Mouse (Mus musculus): ENCODE results near the gene Ivns1abp.
"Not testable (repeated sequence)": the region's sequence is repeated elsewhere in the genome, so short reads cannot be mapped to it uniquely, and the experiment has no call there.

Gene Ivns1abp

DNA sequence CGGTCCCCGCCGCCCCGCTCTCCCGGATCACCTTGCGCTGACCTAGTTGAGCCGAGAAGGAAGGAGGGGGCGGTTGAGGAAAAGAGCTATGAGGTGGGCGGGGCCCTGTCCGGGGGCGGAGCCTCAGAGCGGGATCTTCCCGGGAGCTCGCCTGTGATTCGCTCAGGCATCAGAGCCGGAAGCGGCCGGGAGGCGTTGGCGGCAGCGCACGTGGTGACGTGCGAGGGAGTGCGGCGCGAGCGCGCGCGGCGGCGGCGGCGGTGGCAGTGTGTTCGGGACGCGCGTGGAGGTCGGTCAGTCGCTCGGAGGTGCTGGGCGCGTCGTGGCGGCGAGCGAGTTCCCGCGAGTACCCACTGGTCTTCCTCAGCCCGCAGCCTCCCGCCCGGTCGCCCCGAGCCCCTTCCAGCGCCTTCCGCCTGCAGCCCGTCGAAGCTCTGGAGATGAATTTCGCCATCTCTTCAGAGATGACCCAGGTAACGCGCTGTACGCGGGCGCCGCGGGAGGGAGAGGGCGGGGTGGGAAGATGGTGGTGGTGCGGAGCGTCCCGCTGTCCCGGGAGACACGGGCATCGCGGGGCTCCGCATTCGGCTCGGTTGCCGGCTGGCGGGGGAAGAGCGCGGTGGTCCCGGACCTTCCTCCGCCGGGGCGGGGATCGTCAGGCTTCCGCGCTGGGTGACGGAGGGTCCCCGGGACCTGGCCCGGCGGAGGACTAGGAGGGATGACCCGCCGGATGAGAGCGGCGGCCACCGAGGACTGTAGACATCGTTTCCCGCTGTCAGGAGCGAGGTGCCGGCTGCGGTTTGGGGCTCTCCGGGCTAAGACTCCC, at the start of gene Ivns1abp:
Gene Ivns1abp, plus strand, starts transcription at position 195 of the 826 bp plus-strand sequence.
- peak; percentile 98 for DNase-seq

DNA sequence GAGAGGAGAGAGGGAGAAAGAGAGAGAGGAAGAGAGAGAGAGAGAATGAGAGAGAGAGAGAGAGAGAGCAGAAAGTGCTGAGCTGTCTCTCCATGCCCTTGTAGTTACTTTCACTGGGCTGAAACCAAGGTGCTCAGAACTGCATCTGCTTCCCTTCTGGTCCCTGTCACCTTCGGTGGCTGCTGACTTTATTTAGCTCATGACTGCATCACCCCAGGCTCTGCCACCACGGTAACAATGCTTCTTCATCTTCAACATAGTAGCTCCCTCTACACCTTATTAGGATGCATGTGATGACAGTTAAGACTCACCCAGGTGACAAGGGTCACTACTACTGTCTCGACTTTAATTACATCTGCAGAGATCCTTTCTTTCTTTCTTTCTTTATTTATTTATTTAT, 48.8 kb upstream of the Ivns1abp start:
- DNase-seq: no peak

GRCm38 (mm10) chr1:151296621-151297020, 47.7 kb upstream of the Ivns1abp start:
- no peak for DNase-seq

DNA sequence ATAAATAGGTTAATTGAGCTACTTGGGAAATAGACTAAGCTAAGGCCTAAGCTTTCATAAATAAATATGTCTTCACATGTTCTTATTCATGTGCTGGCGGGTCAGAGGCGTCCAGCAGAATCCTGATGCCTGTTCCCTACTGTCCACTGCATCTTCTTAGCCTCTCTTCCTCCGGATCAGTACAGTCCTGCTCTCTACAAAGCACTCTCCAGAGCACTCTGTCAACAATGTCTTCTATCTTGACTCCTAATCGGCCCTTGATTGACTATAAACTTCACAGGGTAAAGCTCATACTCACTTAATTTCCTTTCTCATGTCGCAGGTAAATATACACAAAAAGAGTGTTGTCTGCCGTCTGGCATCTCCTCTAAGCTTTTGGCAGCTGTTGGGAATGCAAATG, 47.3 kb upstream of the Ivns1abp start:
- no peak for DNase-seq

- DNase-seq: no peak
Observed at GRCm38 (mm10) chr1:151297596-151297995, 46.7 kb upstream of the Ivns1abp start.

DNA sequence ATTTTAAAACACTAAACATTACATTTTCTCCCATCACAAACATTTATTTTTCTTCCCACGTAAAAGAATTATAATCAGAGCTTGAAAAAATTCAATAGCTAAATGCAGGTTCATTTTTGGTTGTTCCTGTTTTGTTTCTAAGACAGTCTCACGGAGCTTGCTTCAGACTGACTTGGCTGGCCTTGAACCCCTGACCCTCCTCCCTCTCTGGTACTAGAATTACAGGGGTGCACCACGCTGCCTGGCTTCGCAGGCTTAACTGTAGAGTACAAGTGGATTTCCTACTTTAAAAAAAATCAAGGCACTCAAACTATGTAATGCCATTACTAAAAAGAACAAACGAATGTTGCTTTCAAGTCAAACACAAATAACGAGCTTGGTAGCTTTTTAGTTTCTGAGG, 42.8 kb upstream of the Ivns1abp start:
- DNase-seq: no peak

GRCm38 (mm10) chr1:151301904-151302303, 42.4 kb upstream of the Ivns1abp start:
- no peak for DNase-seq

DNA sequence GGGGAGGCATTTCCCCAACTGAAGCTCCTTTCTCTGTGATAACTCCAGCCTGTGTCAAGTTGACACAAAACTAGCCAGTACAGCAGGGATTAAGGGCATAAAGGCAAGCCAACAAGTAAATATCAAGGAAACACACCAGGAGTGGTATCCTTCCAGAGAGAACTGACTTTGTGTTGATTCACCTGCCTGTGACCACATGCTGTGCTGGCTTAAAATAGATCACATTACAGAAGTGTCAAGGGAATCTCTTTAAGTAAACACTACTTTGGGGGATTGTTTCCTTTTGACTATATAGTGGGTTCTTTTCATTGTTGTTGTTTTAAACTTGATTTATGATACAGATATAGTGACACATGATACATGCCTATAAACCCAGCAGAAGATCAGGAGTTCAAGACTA, 41.0 kb upstream of the Ivns1abp start:
- no peak for DNase-seq

DNA sequence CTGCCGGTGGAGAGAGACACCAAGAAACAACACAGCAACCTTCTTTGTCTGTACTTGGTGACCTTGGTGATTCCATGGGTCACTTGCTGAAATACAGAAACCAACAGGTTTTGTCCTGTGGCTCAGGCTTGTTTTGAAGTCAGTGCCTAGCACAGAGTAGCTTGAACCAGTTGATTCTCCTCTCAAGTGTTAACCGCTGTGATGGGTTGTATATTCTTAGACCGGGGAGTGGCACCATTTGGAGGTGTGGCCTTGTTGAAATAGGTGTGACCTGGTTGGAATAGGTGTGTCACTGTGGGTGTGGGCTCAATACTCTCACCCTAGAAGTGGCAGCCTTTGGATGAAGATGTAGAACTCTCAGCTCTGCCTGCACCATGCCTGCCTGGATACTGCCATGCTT, 39.3 kb upstream of the Ivns1abp start:
- DNase-seq: not testable (repeated sequence)

DNA sequence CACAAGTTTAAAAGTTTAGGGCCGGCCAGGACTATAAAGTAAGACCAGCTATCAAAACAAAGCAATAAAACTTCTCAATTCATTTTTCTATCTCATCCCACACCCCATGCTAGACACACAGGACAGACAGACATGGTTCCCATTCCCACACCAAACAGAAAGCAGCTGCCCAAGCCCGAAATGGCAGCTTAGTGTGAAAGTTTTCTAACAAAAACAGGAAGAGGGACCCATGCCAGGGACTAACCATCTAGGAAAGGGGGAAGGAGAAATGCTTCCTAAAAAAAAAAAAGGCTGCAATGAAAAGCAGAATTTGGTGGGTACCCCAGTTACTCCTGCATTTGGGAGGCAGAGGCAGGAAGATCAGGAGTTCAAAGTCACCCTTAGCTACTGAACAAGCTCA, 37.2 kb upstream of the Ivns1abp start:
- DNase-seq: no peak

DNA sequence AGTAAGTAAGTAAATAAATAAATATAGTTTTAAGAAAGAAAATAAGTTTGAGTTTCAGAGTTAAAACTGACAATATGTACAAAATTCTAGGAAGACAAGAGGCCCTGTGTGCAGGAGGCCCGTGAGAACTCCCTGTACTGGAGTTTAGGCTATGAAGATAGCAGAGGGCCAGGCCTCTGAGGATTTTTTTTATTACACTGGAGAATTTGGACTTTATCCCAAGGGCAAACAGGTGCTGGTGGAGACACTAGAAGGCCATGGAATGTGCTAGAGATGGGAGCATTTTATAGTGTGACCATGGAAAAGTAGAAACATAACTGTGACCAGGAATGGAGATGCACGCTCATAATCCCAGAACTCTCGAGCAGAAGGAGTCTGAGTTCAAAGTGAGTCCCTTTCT, 36.5 kb upstream of the Ivns1abp start:
- no peak for DNase-seq

DNA sequence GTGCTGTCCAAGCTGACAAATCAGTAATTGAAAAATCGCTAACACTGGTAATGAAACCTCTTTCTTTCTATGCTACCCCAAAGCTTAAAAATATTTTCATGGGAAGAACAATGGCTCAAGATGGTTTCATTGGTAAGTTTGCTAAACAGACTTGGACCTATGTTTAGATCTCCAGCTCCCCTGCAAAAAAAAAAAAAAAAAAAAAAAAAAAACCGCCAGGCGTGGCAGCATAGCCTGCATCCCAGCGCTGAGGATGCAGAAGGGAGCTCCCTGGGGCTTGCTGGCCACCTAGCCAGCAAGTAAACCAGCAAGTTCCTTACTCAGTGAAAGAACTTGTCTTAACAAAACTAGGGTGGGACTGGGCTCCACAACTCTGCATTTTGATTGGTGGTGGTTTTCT, 35.8 kb upstream of the Ivns1abp start:
- DNase-seq: no peak

- no peak for DNase-seq
Observed at GRCm38 (mm10) chr1:151310511-151310910, 33.8 kb upstream of the Ivns1abp start.

GRCm38 (mm10) chr1:151311379-151311778, 32.9 kb upstream of the Ivns1abp start:
- DNase-seq: no peak

DNA sequence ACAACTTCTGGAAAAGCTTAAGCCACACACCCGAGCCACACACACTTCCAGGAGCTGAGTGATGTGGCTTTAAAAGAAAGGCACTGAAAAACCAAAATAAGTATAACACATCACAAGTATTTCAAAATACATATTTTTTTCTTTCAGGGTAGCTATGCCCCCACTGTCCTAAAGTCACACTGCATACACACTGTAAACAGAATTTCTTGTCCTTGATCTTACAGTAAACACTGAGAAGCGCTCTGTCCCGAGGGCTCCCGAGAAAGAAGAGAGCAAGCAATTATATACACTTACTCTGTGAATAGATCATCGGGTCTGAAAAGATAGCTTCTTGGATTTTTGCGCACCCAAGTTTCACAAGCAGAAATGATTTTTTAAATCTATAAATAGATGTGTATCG, 25.0 kb upstream of the Ivns1abp start:
- DNase-seq: no peak

GRCm38 (mm10) chr1:151320408-151320807, 23.9 kb upstream of the Ivns1abp start:
- no peak for DNase-seq

DNA sequence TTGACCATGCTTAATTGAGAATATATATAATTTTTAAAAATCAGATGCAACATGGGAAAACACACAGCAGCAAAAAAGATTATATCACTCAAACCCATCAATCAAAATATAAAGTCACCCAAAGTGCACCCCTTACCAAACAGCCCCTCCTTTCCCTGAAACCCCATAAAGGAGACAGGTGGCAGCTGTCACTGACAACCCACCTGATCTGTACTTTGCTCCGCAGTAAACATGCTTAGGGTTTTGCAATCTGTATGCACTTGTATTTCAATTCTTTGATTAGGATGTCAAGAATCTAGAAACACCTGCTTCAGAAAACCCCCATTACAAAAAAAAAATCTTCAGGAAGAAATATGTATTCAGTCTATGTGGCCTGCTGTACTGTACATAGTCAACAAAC, 18.9 kb upstream of the Ivns1abp start:
- no peak for DNase-seq

DNA sequence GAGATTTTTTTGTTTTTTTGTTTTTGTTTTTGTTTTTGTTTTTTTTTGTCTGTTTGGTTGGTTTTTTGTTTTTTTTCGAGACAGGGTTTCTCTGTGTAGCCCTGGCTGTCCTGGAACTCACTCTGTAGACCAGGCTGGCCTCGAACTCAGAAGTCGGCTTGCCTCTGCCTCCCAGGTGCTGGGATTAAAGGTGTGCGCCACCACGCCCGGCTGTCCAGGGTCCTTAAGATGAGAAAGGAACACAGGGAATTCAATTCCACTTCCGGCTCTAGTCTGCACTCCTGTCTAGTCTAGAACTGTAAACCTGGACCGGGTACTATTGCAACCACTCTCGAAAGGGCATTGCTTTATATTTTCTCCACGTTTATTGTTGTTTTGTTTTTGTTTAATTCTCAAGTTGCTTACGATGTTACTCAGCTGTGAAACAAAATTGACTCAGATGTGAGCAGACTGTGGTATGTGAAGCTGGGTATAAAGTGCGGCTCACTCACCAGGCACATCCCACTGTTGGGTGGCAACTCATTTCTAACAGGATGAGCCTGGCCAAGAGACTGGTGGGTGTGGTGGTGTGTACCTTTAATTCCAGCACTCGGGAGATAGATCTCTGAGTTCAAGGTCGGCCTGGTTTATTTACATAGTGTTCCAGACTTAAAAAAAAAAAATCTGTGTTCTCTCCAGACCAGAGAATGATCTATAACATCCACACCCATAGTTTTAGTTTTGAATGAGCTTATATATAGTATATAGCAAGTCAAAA, 15.8 kb upstream of the Ivns1abp start:
- DNase-seq: no peak

DNA sequence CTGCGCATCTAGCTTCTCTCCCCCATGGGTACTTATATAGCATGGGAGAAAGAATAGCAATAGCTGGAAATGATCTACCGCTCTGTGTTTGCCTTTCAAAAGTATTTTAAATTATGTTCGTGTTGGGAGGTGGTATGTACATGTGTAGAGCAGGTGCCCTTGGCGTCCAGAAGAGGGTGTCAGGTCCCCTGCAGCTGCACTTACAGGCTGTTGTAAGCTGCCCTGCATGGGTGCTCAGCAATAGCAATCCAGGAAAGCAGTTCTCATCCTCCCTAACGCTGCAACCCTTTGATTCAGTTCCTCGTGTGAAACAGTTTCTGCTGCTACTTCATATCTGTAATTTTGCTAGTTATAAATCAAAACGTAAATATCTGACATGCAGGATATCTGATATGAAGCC, 14.7 kb upstream of the Ivns1abp start:
- no peak for DNase-seq

DNA sequence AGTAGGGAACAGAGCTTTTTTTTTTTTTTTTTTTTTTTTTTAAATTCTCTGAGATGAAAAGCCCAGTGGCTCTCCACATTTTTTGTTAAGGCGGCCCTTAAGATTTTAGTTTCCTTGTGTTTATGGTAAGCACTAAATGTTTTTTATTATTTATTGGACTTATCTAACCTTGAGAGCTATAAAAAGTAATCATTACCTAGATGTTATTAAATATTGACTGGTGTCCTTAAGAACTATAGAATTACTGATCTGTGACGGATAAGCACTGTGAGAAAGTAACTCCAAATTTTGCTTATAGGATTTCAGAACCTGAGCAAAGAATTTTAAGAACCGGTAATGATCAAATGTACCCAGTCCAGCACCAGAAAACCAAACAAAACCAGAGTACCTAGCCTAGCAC, 11.5 kb upstream of the Ivns1abp start:
- no peak for DNase-seq

- no peak for DNase-seq
Observed at GRCm38 (mm10) chr1:151338234-151338633, 6.0 kb upstream of the Ivns1abp start.

DNA sequence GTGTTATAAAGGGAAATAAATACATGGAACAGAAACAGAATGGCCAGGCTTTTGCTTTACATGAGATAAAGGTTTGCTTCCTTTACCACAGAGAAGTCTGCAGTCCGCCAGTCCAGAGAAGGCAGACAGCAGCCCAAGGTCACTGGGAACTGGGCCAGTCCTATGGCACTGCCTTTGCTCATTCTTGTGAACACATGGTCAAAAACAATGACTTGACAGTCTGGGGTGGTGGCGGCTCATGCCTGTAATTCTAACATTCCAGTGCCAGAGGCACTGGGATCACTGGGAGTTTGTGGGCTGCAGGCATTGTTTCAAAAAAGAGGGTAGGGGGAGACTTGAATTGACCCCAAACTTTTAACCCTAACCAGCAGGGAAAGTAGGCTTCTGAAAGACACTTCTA, 5.3 kb upstream of the Ivns1abp start:
- no peak for DNase-seq

- no peak for DNase-seq
Observed at GRCm38 (mm10) chr1:151341321-151342044, 2.8 kb upstream of the Ivns1abp start.

DNA sequence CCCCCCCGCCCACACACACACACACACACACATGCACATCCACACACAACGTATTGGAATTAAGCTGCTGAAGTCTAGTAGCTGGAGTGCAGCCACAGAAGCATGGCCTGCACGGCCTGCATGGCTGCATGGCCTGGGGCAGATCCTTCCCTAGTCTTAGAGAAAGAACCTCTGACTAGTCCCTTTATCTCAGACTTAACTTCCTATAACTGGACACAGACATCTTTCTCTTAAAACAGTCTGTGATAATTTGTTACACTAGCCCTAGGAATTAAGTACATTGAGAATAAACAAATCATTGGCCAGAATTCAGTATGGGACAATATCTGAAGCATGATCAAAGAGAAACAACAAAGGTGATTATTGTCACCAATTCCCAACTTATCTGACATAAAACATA, 2.0 kb upstream of the Ivns1abp start:
- DNase-seq: no peak

Data from thymus, adult 18-20 months (tissue).